Mouse (Mus musculus): ENCODE results near the gene Clic1. TPM values are rescaled to one million over a fixed set of nuclear protein-coding genes. Genes with fewer than 3 reads are reported as not detected.

Clic1 gene
- total RNA-seq, 2 experiments from 2014 or later = 28.3 to 32.5 TPM

- no peak for DNase-seq
- intact Hi-C loops (cut with DNase I; ENCODE audit: low total_unique reads) = loop anchor here (5.0 kb wide), 1 partner anchor 87 kb away; the partner anchor contains the start of gene Vwa7
Measured at GRCm38 (mm10) chr17:35104754-35105153, 55.0 kb downstream of the Clic1 start.

- DNase-seq = peak; percentile 35
- intact Hi-C loops (cut with DNase I; ENCODE audit: low total_unique reads) = no loop called here
Measured at GRCm38 (mm10) chr17:35105740-35106389, 56.1 kb downstream of the Clic1 start.

GRCm38 (mm10) chr17:35106522-35106921 lies 56.8 kb downstream of the Clic1 start:
- intact Hi-C loops (cut with DNase I; ENCODE audit: low total_unique reads) = no loop called here
- no peak for DNase-seq

GRCm38 (mm10) chr17:35108097-35108496 lies 58.3 kb downstream of the Clic1 start, which contains the start of gene Ly6g5c:
Ly6g5c (plus strand) TSS chr17:35108279.
- intact Hi-C loops (cut with DNase I; ENCODE audit: low total_unique reads) = no loop called here
- DNase-seq = no peak

Other genes with a start within 250 kb of the Clic1 start
- under 1 TPM in 1 of 2 experiments, not detected in 1; 0.21 TPM for gene Cyp21a1, start 245.4 kb upstream of the Clic1 start, total RNA-seq (2021)
- 1 to 10 TPM; 6.8 to 7.2 TPM for gene Stk19, start 213.0 kb upstream of the Clic1 start, total RNA-seq (2021)
- 10 to 100 TPM in 1 of 2 experiments, 1 to 10 TPM in 1; 9.3 to 13.0 TPM for gene Dxo, start 212.9 kb upstream of the Clic1 start, total RNA-seq (2021)
- 10 to 100 TPM; 17.4 to 17.8 TPM for gene Skiv2l, start 199.8 kb upstream of the Clic1 start, total RNA-seq (2021)
- gene Nelfe, start 199.6 kb upstream of the Clic1 start, total RNA-seq (2021) = 10 to 100 TPM in 1 of 2 experiments, 1 to 10 TPM in 1; 9.7 to 13.4 TPM
- gene Cfb, start 187.4 kb upstream of the Clic1 start, total RNA-seq (2021) = 1 to 10 TPM in 1 of 2 experiments, under 1 TPM in 1; 0.75 to 1.9 TPM
- gene Zbtb12, start 170.5 kb upstream of the Clic1 start, total RNA-seq (2021) = 1 to 10 TPM; 3.4 to 5.1 TPM
- not detected for gene Gm20547, start 167.9 kb upstream of the Clic1 start, total RNA-seq (2021)
- gene C2, start 151.7 kb upstream of the Clic1 start, total RNA-seq (2021) = 1 to 10 TPM; 1.8 to 3.1 TPM
- gene Ehmt2, start 151.5 kb upstream of the Clic1 start, total RNA-seq (2021) = 10 to 100 TPM; 29.4 to 32.2 TPM
- under 1 TPM in 1 of 2 experiments, not detected in 1; 0.09 TPM for gene Slc44a4, start 135.5 kb upstream of the Clic1 start, total RNA-seq (2021)
- 1 to 10 TPM; 8.0 to 8.3 TPM for gene Neu1, start 118.7 kb upstream of the Clic1 start, total RNA-seq (2021)
- gene Hspa1b, start 90.7 kb upstream of the Clic1 start, total RNA-seq (2021) = 1 to 10 TPM; 2.6 to 5.9 TPM
- gene Gm20481, start 80.1 kb upstream of the Clic1 start, total RNA-seq (2021) = not detected
- gene Hspa1a, start 77.8 kb upstream of the Clic1 start, total RNA-seq (2021) = 1 to 10 TPM; 3.8 to 6.8 TPM
- 10 to 100 TPM; 11.6 to 14.8 TPM for gene Hspa1l, start 77.3 kb upstream of the Clic1 start, total RNA-seq (2021)
- gene Lsm2, start 68.1 kb upstream of the Clic1 start, total RNA-seq (2021) = 10 to 100 TPM; 19.5 to 20.1 TPM
- 10 to 100 TPM; 26.8 to 29.2 TPM for gene Vars, start 49.0 kb upstream of the Clic1 start, total RNA-seq (2021)
- gene Vwa7, start 33.4 kb upstream of the Clic1 start, total RNA-seq (2021) = 1 to 10 TPM; 3.7 to 3.9 TPM
- 1 to 10 TPM in 1 of 2 experiments, under 1 TPM in 1; 0.38 to 1.5 TPM for gene Sapcd1, start 21.9 kb upstream of the Clic1 start, total RNA-seq (2021)
- under 1 TPM; 0.84 to 0.94 TPM for gene Msh5, start 3.2 kb upstream of the Clic1 start, total RNA-seq (2021)
- gene Ddah2, start 9.1 kb downstream of the Clic1 start, total RNA-seq (2021) = 10 to 100 TPM; 23.4 to 32.2 TPM
- not detected for gene Ly6g6c, start 15.4 kb downstream of the Clic1 start, total RNA-seq (2021)
- gene Mpig6b, start 16.2 kb downstream of the Clic1 start, total RNA-seq (2021) = not detected
- gene Ly6g6e, start 26.9 kb downstream of the Clic1 start, total RNA-seq (2021) = not detected
- under 1 TPM; 0.64 TPM for gene Ly6g6d, start 28.1 kb downstream of the Clic1 start, total RNA-seq (2021)
- not detected for gene Ly6g6f, start 35.6 kb downstream of the Clic1 start, total RNA-seq (2021)
- 10 to 100 TPM; 52.8 to 58.5 TPM for gene Abhd16a, start 39.3 kb downstream of the Clic1 start, total RNA-seq (2021)
- gene Ly6g5c, start 58.3 kb downstream of the Clic1 start, total RNA-seq (2021) = not detected
- gene Ly6g5b, start 65.5 kb downstream of the Clic1 start, total RNA-seq (2021) = under 1 TPM; 0.27 to 0.37 TPM
- 1 to 10 TPM; 7.0 to 7.9 TPM for gene Gpank1, start 71.5 kb downstream of the Clic1 start, total RNA-seq (2021)
- gene Csnk2b, start 72.1 kb downstream of the Clic1 start, total RNA-seq (2021) = 100 to 1,000 TPM; 156 to 166 TPM
- gene D17H6S53E, start 76.4 kb downstream of the Clic1 start, total RNA-seq (2021) = 10 to 100 TPM; 14.4 to 16.1 TPM
- not detected for gene Apom, start 82.1 kb downstream of the Clic1 start, total RNA-seq (2021)
- 100 to 1,000 TPM; 193 to 200 TPM for gene Bag6, start 85.2 kb downstream of the Clic1 start, total RNA-seq (2021)
- gene Prrc2a, start 114.9 kb downstream of the Clic1 start, total RNA-seq (2021) = 100 to 1,000 TPM; 102 to 118 TPM
- under 1 TPM; 0.71 to 0.90 TPM for gene Aif1, start 126.1 kb downstream of the Clic1 start, total RNA-seq (2021)
- 1 to 10 TPM; 1.5 to 2.8 TPM for gene Lst1, start 138.5 kb downstream of the Clic1 start, total RNA-seq (2021)
- under 1 TPM in 1 of 2 experiments, not detected in 1; 0.31 TPM for gene Ltb, start 144.5 kb downstream of the Clic1 start, total RNA-seq (2021)
- gene Tnf, start 152.0 kb downstream of the Clic1 start, total RNA-seq (2021) = under 1 TPM; 0.24 to 0.68 TPM
- under 1 TPM; 0.42 to 0.78 TPM for gene Lta, start 155.4 kb downstream of the Clic1 start, total RNA-seq (2021)
- gene Gm16181, start 170.9 kb downstream of the Clic1 start, total RNA-seq (2021) = not detected
- 1 to 10 TPM; 2.3 to 2.7 TPM for gene Atp6v1g2, start 183.7 kb downstream of the Clic1 start, total RNA-seq (2021)
- gene Nfkbil1, start 185.8 kb downstream of the Clic1 start, total RNA-seq (2021) = 1 to 10 TPM; 7.6 to 7.9 TPM
- 100 to 1,000 TPM in 1 of 2 experiments, 10 to 100 TPM in 1; 85.3 to 103 TPM for gene Ddx39b, start 191.8 kb downstream of the Clic1 start, total RNA-seq (2021)
- gene H2-D1, start 212.8 kb downstream of the Clic1 start, total RNA-seq (2021) = 10 to 100 TPM; 34.3 to 40.7 TPM